16 mouse cellular contexts compared by ENCODE assay signal in genomic region chr12:15643669-15644068, GRCm38 (mm10).
DNase-seq lines count a peak whose midpoint lies in the region; ATAC-seq and TF ChIP-seq lines count a peak whose summit lies in the region.
"Had no signal": no experiment of that assay in that cellular context is flagged by ENCODE, and none has a peak within 500 bp of the region (broad histone marks: within the 10 kb centered on the region; RNA-seq: fewer than 3 reads in every experiment).

No protein-coding gene starts in this region.

- H3K4me3 ChIP-seq in heart, postnatal 0 days (ENCODE audit: low read depth, low read length) = no peak overlapping the region
- H3K4me3 ChIP-seq in hindbrain, embryonic 16.5 days (ENCODE audit: low read length) = no peak overlapping the region
- H3K4me3 ChIP-seq: embryonic facial prominence, embryonic 13.5 days; heart, adult 2 months; hindbrain, embryonic 12.5 days; kidney, embryonic 15.5 days; layer of hippocampus, adult 2 months; megakaryocyte, embryonic 14.5 days had no signal

- 0 out of 2 replicates have a peak, but pooled peaks have one; percentile 27 for ATAC-seq in heart, postnatal 0 days (ENCODE audit: insufficient read depth, low read depth)
- no peak for ATAC-seq in hindbrain, embryonic 16.5 days

- H3K27ac ChIP-seq in heart, postnatal 0 days (ENCODE audit: low read depth) = no peak overlapping the region
- H3K27ac ChIP-seq in hindbrain, embryonic 16.5 days (ENCODE audit: low read depth, low read length) = no peak overlapping the region
- H3K27ac ChIP-seq: embryonic facial prominence, embryonic 13.5 days; heart, adult 2 months; hindbrain, embryonic 12.5 days; kidney, embryonic 15.5 days; layer of hippocampus, adult 2 months had no signal

- peak; percentile 46 for DNase-seq in heart, postnatal 0 days (ENCODE audit: low spot score)
- DNase-seq in heart, adult 9 months (ENCODE audit: low spot score in 2 of 2) = no peak
- DNase-seq in testis, postnatal 14 days (ENCODE audit: low spot score) = peak; percentile 17
- DNase-seq in testis, postnatal 10 days (ENCODE audit: low spot score) = no peak
- peak; percentile 46 to 57 for DNase-seq in adrenal gland, postnatal 36 days
- no peak for DNase-seq in lung, postnatal 10 days
- DNase-seq: cerebellum, adult 9-11 months; heart, adult 2 months; lung, postnatal 14 days; right cerebral cortex, adult 18-20 months had no signal

- peaks cover 10% of the 10 kb centered on the region; the same call in 1 of the 2 replicates for H3K4me1 ChIP-seq in heart, postnatal 0 days (ENCODE audit: control insufficient read depth, insufficient read depth)
- H3K4me1 ChIP-seq in hindbrain, embryonic 16.5 days (ENCODE audit: control insufficient read depth, insufficient read depth, low read depth, low read length) = no peaks in the 10 kb centered on the region
- H3K4me1 ChIP-seq: hindbrain, embryonic 12.5 days; megakaryocyte, embryonic 14.5 days had no signal

- H3K4me2 ChIP-seq in heart, postnatal 0 days (ENCODE audit: low read depth, low read length) = no peak overlapping the region
- H3K4me2 ChIP-seq in hindbrain, embryonic 16.5 days (ENCODE audit: low read length) = no peak overlapping the region
- H3K4me2 ChIP-seq: embryonic facial prominence, embryonic 13.5 days; hindbrain, embryonic 12.5 days; kidney, embryonic 15.5 days had no signal

- H3K9me3 ChIP-seq in heart, postnatal 0 days (replicated peaks; ENCODE audit: control insufficient read depth, low read length) = no peaks in the 10 kb centered on the region
- no peaks in the 10 kb centered on the region for H3K9me3 ChIP-seq in hindbrain, embryonic 16.5 days (ENCODE audit: control insufficient read depth, low read length)
- H3K9me3 ChIP-seq: embryonic facial prominence, embryonic 13.5 days; hindbrain, embryonic 12.5 days; kidney, embryonic 15.5 days; megakaryocyte, embryonic 14.5 days had no signal

- no peak overlapping the region for H3K9ac ChIP-seq in heart, postnatal 0 days (replicated peaks; ENCODE audit: low read depth, low read length)
- no peak overlapping the region for H3K9ac ChIP-seq in hindbrain, embryonic 16.5 days (ENCODE audit: low read depth, low read length)
- H3K9ac ChIP-seq: embryonic facial prominence, embryonic 13.5 days; hindbrain, embryonic 12.5 days; kidney, embryonic 15.5 days had no signal

- TF ChIP-seq CTCF in heart, postnatal 0 days (IDR thresholded peaks at IDR 0.05; ENCODE audit: low read depth) = no peak

- no peak for TF ChIP-seq EP300 in heart, postnatal 0 days (IDR thresholded peaks at IDR 0.05; ENCODE audit: low read depth)

- H3K36me3 ChIP-seq in heart, postnatal 0 days (replicated peaks; ENCODE audit: control insufficient read depth, insufficient read depth, low read length) = no peaks in the 10 kb centered on the region
- no peaks in the 10 kb centered on the region for H3K36me3 ChIP-seq in hindbrain, embryonic 16.5 days (ENCODE audit: control insufficient read depth, insufficient read depth, low read length)
- H3K36me3 ChIP-seq: embryonic facial prominence, embryonic 13.5 days; hindbrain, embryonic 12.5 days; kidney, embryonic 15.5 days had no signal

- no peaks in the 10 kb centered on the region for H3K27me3 ChIP-seq in heart, postnatal 0 days (ENCODE audit: control insufficient read depth, insufficient read depth, low read length)
- no peaks in the 10 kb centered on the region for H3K27me3 ChIP-seq in hindbrain, embryonic 16.5 days (replicated peaks; ENCODE audit: control insufficient read depth, insufficient read depth, low read length)
- H3K27me3 ChIP-seq: embryonic facial prominence, embryonic 13.5 days; hindbrain, embryonic 12.5 days; kidney, embryonic 15.5 days; megakaryocyte, embryonic 14.5 days had no signal

- 15% methylated on average over 3 of the region's 3 CpGs for WGBS in heart, postnatal 0 days
- WGBS in hindbrain, embryonic 16.5 days = 39% methylated on average over 3 of the region's 3 CpGs

Comparison
In these comparisons a context has a peak if more than half of its experiments do, and no peak if none do; other contexts are left out.
1. DNase-seq: peak in heart, postnatal 0 days (single experiment), testis, postnatal 14 days (single experiment) and adrenal gland, postnatal 36 days (2 of 2); none in heart, adult 9 months (0 of 2), testis, postnatal 10 days (single experiment) and lung, postnatal 10 days (single experiment).